Mouse (Mus musculus): ENCODE results near the gene Rbfox3. TPM values are rescaled to one million over a fixed set of nuclear protein-coding genes. Genes with fewer than 3 reads are reported as not detected.

Rbfox3 gene
- polyA plus RNA-seq, 1 experiment from 2014 or later, result 0.26 TPM

GRCm38 (mm10) chr11:118502990-118503389 lies 408.4 kb downstream of the Rbfox3 start:
- no peak overlapping the region for H3K27ac ChIP-seq (ENCODE audit: poor library complexity, severe bottlenecking)
- H3K4me2 ChIP-seq, result peak overlapping the region; percentile 42
- H3K4me1 ChIP-seq (replicated peaks), result peaks cover 12% of the 10 kb centered on the region
- H3K27me3 ChIP-seq (replicated peaks), result peaks cover 82% of the 10 kb centered on the region
- 32% methylated on average over 6 of the region's 6 CpGs for WGBS
- no peak overlapping the region for H3K9ac ChIP-seq
- no peak for ATAC-seq (ENCODE audit: insufficient number of reproducible peaks, low FRiP score)
- H3K9me3 ChIP-seq (replicated peaks), result no peaks in the 10 kb centered on the region
- no peaks in the 10 kb centered on the region for H3K36me3 ChIP-seq
- H3K4me3 ChIP-seq, result peak overlapping the region; percentile 11

DNA sequence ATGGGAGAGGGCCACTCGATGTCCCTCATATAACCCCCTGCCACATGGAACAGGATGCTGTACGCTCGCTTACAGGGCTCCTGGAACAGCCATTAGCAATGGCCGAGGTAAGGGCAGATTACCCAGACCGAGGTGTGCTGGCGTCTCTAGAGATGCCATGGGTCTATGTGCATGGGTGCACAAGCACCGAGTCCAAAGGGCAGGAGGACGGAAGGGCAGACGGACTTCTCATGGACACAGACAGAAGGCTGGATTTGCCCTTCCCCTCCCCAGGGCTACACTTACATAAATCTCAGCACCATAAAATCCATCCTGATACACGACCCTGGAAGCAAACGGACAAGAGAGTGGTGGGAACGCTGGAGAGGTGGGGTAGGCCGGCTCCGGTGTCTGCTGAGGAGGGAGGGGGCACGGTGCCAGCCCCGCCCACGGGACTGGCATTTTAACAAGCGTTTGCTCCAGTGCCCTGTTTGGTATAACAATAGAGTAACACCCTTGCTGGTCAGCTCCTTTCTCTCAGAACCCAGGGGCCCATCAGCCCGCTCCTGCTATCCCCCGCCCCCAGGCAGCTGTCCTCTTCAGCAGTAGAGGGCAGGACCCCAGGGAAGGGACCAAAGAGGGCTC lies 415.2 kb downstream of the Rbfox3 start:
- peaks cover 49% of the 10 kb centered on the region for H3K27me3 ChIP-seq (replicated peaks)
- H3K4me3 ChIP-seq, result no peak overlapping the region
- H3K9me3 ChIP-seq (replicated peaks), result no peaks in the 10 kb centered on the region
- no peaks in the 10 kb centered on the region for H3K36me3 ChIP-seq
- 69% methylated on average over 20 of the region's 20 CpGs for WGBS
- no peaks in the 10 kb centered on the region for H3K4me1 ChIP-seq (replicated peaks)
- no peak overlapping the region for H3K9ac ChIP-seq
- no peak overlapping the region for H3K4me2 ChIP-seq
- H3K27ac ChIP-seq (ENCODE audit: poor library complexity, severe bottlenecking), result no peak overlapping the region
- no peak for ATAC-seq (ENCODE audit: insufficient number of reproducible peaks, low FRiP score)

GRCm38 (mm10) chr11:118495065-118495464 lies 416.3 kb downstream of the Rbfox3 start:
- WGBS, result 33% methylated on average over 5 of the region's 5 CpGs
- Histone ChIP-seq H3K4me2 (no peak overlapping the region), H3K4me1 (replicated peaks) (peaks cover 6% of the 10 kb centered on the region), H3K27me3 (replicated peaks) (peaks cover 50% of the 10 kb centered on the region), H3K9ac (no peak overlapping the region), H3K4me3 (no peak overlapping the region), H3K36me3 (no peaks in the 10 kb centered on the region), H3K9me3 (replicated peaks) (no peaks in the 10 kb centered on the region), H3K27ac (ENCODE audit: poor library complexity, severe bottlenecking) (no peak overlapping the region)
- no peak for ATAC-seq (ENCODE audit: insufficient number of reproducible peaks, low FRiP score)

DNA sequence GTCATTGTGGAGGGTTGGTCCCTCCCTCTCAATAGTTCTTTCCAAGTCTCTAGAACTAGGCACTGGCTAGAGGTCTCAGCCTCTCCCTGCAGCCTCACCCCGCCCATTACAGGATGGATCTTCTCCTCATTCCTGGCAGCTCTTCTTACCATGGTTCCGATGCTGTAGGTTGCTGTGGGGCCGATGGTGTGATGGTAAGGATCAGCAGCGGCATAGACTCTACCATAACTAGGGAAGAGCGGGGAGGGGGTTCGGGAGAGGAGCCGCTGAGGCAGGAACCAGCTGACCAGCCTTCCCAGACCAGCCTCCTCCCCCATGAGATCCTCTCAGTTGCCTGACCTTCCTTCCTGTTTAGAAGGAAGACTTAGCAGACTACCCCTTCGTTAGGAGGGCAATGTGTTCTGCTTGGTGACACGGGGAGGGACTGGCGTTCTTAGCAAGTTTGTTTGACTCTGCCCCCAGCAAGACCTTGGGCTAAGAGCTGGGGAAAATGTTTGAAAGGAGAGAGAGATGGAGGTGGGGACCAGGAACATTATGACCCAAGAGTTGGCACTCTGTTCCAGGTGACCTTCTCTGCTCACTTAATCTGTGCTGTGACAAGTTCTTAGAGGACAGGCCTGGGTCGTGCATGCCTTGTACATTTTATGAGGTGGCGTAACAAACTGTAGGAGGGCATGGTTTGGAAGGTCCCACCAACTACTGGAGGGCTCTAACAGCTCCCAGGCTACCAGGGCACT lies 417.2 kb downstream of the Rbfox3 start:
- peaks cover 56% of the 10 kb centered on the region for H3K27me3 ChIP-seq (replicated peaks)
- no peaks in the 10 kb centered on the region for H3K36me3 ChIP-seq
- H3K4me1 ChIP-seq (replicated peaks), result peaks cover 6% of the 10 kb centered on the region
- H3K27ac ChIP-seq (ENCODE audit: poor library complexity, severe bottlenecking), result no peak overlapping the region
- no peaks in the 10 kb centered on the region for H3K9me3 ChIP-seq (replicated peaks)
- H3K4me2 ChIP-seq, result no peak overlapping the region
- 66% methylated on average over 12 of the region's 12 CpGs for WGBS
- no peak overlapping the region for H3K4me3 ChIP-seq
- no peak for ATAC-seq (ENCODE audit: insufficient number of reproducible peaks, low FRiP score)
- H3K9ac ChIP-seq, result no peak overlapping the region

GRCm38 (mm10) chr11:118493458-118493857 lies 417.9 kb downstream of the Rbfox3 start:
- Histone ChIP-seq H3K27me3 (replicated peaks) (peaks cover 50% of the 10 kb centered on the region), H3K4me3 (no peak overlapping the region), H3K4me1 (replicated peaks) (peaks cover 6% of the 10 kb centered on the region), H3K36me3 (no peaks in the 10 kb centered on the region), H3K27ac (ENCODE audit: poor library complexity, severe bottlenecking) (no peak overlapping the region), H3K4me2 (no peak overlapping the region), H3K9ac (no peak overlapping the region), H3K9me3 (replicated peaks) (no peaks in the 10 kb centered on the region)
- no peak for ATAC-seq (ENCODE audit: insufficient number of reproducible peaks, low FRiP score)
- WGBS, result 83% methylated on average over 2 of the region's 2 CpGs

DNA sequence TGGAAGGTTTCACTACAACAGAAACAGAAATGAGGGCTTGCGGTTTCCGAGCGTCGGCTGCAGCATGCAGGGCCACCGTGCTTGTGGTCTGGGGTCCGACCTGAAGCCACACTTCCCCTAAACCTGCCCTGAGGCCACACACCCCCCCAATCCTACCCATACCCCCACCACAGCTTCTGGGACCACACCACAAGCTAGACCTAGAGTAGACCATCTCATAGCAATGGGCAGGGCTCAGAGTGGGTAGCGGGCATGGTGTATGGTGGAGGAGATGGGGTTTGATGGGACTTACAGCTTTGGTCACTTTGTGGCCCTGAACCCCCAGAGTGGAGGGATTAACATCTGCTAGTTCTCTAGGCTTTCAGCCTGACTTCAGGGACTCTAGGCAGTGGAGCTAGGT lies 420.2 kb downstream of the Rbfox3 start:
- no peak overlapping the region for H3K4me3 ChIP-seq
- H3K36me3 ChIP-seq, result peaks cover 14% of the 10 kb centered on the region
- ATAC-seq (ENCODE audit: insufficient number of reproducible peaks, low FRiP score), result no peak
- H3K27me3 ChIP-seq (replicated peaks), result peaks cover 35% of the 10 kb centered on the region
- no peak overlapping the region for H3K9ac ChIP-seq
- no peak overlapping the region for H3K27ac ChIP-seq (ENCODE audit: poor library complexity, severe bottlenecking)
- 86% methylated on average over 7 of the region's 7 CpGs for WGBS
- peaks cover 6% of the 10 kb centered on the region for H3K4me1 ChIP-seq (replicated peaks)
- no peak overlapping the region for H3K4me2 ChIP-seq
- no peaks in the 10 kb centered on the region for H3K9me3 ChIP-seq (replicated peaks)

DNA sequence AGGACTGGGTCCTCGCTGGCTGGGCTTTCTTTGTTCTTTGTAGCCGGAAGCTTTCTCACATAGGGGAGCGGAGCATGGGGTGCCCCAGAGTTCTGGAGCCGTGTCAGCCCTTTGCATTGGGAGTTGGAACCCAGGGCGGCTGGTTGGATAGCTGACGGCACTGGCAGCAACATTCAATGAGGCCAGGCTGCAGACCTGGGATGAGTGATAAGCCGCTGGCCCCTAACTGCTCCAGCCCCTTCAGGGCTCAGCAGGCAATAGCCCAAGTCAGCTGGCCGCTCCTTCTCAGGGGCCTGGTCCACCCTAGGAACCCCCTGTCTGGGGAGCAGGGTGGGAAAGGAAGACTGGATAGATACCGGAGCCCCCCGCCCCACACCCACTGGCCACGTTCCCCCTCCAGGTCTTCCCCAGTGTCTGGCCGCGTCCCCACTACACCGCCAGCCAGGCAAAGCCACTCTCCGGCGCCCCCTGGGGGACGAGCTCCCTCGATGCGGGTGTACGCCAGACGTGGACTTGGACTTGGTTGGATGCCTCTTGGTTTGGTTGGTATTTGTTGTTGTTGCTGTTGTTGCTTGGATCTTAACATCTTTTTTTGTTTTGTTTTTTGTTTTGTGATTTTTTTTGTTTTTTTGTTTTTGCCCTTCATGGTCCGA lies 420.7 kb downstream of the Rbfox3 start:
- no peak overlapping the region for H3K9ac ChIP-seq
- no peak overlapping the region for H3K27ac ChIP-seq (ENCODE audit: poor library complexity, severe bottlenecking)
- peak; percentile 46; the same call in 1 of the 2 replicates for ATAC-seq (ENCODE audit: insufficient number of reproducible peaks, low FRiP score)
- H3K36me3 ChIP-seq, result peaks cover 15% of the 10 kb centered on the region
- no peaks in the 10 kb centered on the region for H3K9me3 ChIP-seq (replicated peaks)
- peak overlapping the region; percentile 62 for H3K4me2 ChIP-seq
- H3K4me3 ChIP-seq, result 0 out of 2 replicates have a peak overlapping the region, but pooled peaks have one; percentile 20
- H3K4me1 ChIP-seq (replicated peaks), result peaks cover 6% of the 10 kb centered on the region
- WGBS, result 12% methylated on average over 22 of the region's 22 CpGs
- peaks cover 32% of the 10 kb centered on the region for H3K27me3 ChIP-seq (replicated peaks)

DNA sequence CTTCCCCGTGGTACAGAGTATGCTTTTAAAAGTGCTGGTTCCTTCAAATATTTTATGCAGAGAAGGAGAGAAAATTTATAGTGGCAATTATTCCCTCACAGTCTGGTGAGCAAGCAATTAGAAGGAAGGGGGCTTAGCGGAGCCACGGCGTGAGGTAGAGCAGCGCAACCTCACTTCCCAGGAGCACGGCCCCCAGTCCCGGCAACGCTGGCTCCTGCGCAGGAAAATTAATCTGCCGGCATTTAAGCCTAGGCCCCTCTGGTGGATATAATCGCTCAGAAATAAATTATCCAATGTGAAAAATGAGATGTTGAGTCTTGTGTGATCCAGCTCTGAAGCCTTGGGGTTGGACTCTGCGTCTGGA lies 422.5 kb downstream of the Rbfox3 start:
- no peak overlapping the region for H3K9ac ChIP-seq
- H3K27ac ChIP-seq (ENCODE audit: poor library complexity, severe bottlenecking), result no peak overlapping the region
- H3K4me3 ChIP-seq, result no peak overlapping the region
- H3K4me2 ChIP-seq, result no peak overlapping the region
- peaks cover 6% of the 10 kb centered on the region for H3K4me1 ChIP-seq (replicated peaks)
- ATAC-seq (ENCODE audit: insufficient number of reproducible peaks, low FRiP score), result no peak
- H3K27me3 ChIP-seq (replicated peaks), result peaks cover 33% of the 10 kb centered on the region
- WGBS, result 84% methylated on average over 12 of the region's 12 CpGs
- H3K9me3 ChIP-seq (replicated peaks), result no peaks in the 10 kb centered on the region
- H3K36me3 ChIP-seq, result peaks cover 18% of the 10 kb centered on the region

DNA sequence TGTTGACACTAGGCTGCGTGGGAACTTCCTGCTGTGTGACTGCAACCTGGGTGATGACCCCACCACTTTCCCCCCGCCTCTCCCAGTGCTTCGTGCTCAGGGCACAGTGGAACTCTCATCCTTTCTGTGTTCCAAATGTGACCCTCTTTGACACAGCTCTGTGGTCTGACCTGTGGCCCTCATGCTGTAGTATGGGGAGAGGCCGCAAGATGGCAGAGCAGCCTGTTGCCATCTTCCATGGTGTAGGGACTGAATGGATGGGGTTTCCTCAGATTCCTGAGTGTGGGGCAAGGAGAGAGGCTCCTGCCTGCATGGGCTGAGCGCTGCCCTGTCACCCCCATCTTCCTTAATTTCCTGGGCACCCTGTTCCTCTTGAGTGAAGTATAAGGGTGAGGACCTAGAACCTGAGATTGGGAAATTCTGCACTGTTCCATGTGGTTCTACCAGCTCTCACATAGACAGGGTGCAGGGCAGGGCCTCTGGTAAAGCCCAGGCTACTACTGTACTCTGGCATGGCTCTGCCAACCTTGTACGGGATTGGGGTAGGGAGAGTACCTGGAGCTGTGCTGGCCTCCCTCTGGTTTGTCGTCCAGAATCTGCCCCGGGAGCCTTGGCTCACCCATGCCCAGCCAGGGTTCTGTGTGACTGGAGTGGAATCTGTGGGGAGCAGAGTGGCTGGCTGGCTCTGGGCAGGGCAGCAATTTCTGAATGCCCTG lies 423.0 kb downstream of the Rbfox3 start:
- no peak for ATAC-seq (ENCODE audit: insufficient number of reproducible peaks, low FRiP score)
- H3K4me3 ChIP-seq, result no peak overlapping the region
- H3K36me3 ChIP-seq, result peaks cover 23% of the 10 kb centered on the region
- no peaks in the 10 kb centered on the region for H3K9me3 ChIP-seq (replicated peaks)
- no peak overlapping the region for H3K27ac ChIP-seq (ENCODE audit: poor library complexity, severe bottlenecking)
- WGBS, result 66% methylated on average over 8 of the region's 8 CpGs
- peaks cover 6% of the 10 kb centered on the region for H3K4me1 ChIP-seq (replicated peaks)
- peaks cover 30% of the 10 kb centered on the region for H3K27me3 ChIP-seq (replicated peaks)
- no peak overlapping the region for H3K9ac ChIP-seq
- H3K4me2 ChIP-seq, result no peak overlapping the region

DNA sequence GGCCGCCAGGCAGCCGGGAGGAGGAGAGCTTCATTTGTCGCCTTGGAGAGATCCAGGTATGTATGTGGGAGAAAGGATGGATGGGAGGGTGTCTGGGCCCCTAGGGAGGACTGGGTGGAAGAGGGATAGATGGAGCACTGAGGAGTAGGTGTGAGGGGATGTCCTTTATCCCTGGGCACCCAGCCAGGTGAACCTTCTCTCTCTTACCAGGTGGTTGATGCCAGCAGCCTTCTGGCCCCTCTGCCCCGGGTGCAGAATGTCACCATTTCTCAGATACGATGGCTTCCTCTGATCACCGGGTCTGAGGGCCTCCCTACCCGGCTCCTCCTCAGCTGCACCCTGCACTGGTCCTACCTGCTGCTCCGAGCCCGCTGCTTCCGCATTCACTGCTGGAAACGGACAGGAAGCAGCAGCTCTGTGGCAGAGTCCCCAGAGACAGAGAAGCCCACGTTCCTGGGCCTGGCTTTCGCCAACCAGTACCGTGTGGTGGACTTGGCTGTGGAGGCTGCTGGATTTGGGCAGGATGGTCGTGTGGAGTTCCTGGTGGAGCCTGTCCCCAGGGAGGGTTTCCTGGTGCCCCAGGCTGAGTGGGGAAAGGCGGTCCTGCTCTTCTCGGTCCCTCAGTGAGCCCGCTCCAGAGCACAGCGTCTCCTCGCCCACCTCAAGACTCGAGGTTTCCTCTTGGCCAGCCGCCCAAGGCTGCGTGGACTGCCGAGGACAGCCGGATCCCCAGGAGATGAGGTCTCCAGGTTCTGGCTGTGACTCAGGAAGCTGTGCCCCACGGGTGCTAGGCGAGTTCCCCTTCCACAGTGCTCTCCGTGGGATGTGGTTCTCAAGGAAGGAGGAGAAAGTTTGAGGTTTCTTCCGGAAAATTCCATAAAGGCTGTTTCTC lies 424.3 kb downstream of the Rbfox3 start:
- no peak overlapping the region for H3K4me3 ChIP-seq
- H3K9ac ChIP-seq, result no peak overlapping the region
- WGBS, result 79% methylated on average over 29 of the region's 29 CpGs
- no peak for ATAC-seq (ENCODE audit: insufficient number of reproducible peaks, low FRiP score)
- no peak overlapping the region for H3K27ac ChIP-seq (ENCODE audit: poor library complexity, severe bottlenecking)
- peaks cover 33% of the 10 kb centered on the region for H3K36me3 ChIP-seq
- no peaks in the 10 kb centered on the region for H3K9me3 ChIP-seq (replicated peaks)
- H3K4me2 ChIP-seq, result no peak overlapping the region
- peaks cover 6% of the 10 kb centered on the region for H3K4me1 ChIP-seq (replicated peaks)
- peaks cover 30% of the 10 kb centered on the region for H3K27me3 ChIP-seq (replicated peaks)

All from heart, embryonic 12.5 days (tissue).